Mouse (Mus musculus) C2C12 (cell line): ENCODE data around the gene Tbc1d1.

Experiments used
- CEBPB ChIP-seq: IDR thresholded peaks from one replicate; pipeline ENCODE4 v1.6.1; 2011; ENCODE audit warnings: low read depth, mild to moderate bottlenecking, control low read depth, moderate library complexity
- CTCF ChIP-seq: IDR thresholded peaks from one replicate; pipeline ENCODE4 v1.5.1; 2011; ENCODE audit not compliant: control insufficient read depth, insufficient read depth, insufficient read length

DNA sequence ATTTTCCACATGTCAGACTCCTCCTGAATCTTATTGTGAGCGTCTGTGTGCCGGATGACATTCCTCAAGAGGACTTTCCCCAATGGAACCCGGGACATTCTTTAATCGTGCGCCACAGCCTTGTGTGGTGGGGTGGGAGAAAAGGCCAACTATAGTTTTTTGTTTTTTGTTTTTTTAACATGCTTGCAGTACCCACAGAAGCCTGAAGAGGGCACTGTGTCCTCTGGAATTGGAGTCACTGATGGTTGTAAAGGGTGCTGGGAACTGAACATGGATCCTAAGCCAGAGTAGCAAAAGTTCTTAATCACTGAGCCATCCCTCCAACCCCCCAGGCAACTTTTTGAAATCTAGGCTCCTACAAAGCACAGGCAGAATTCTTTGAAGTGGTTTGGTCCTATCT is 34.8 kb downstream of the Tbc1d1 start:
- TF ChIP-seq CEBPB (no peak), CTCF (no peak)
